ENCODE assay signal across 19 mouse cellular contexts in genomic region chr5:137303609-137304008, GRCm38 (mm10). TPM values are rescaled to one million over a fixed set of nuclear protein-coding genes. Genes with fewer than 3 reads are reported as not detected.
DNase-seq lines count a peak whose midpoint lies in the region; ATAC-seq lines count a peak whose summit lies in the region.
"Had no signal": no experiment of that assay in that cellular context is flagged by ENCODE, and none has a peak within 500 bp of the region (broad histone marks: within the 10 kb centered on the region; RNA-seq: fewer than 3 reads in every experiment).

No protein-coding gene starts in this region.

- H3K4me2 ChIP-seq in forebrain, embryonic 12.5 days = peak overlapping the region; percentile 4; the same call in 1 of the 2 replicates
- H3K4me2 ChIP-seq in forebrain, embryonic 11.5 days (ENCODE audit: low read depth, low read length, severe bottlenecking) = no peak overlapping the region
- H3K4me2 ChIP-seq in hindbrain, embryonic 16.5 days (ENCODE audit: low read length) = no peak overlapping the region
- peak overlapping the region; percentile 79 for H3K4me2 ChIP-seq in liver, embryonic 12.5 days
- peak overlapping the region; percentile 88 for H3K4me2 ChIP-seq in liver, embryonic 13.5 days

- H3K4me3 ChIP-seq in forebrain, embryonic 12.5 days (replicated peaks) = no peak overlapping the region
- H3K4me3 ChIP-seq in forebrain, embryonic 11.5 days (ENCODE audit: low read depth, low read length) = no peak overlapping the region
- H3K4me3 ChIP-seq in hindbrain, embryonic 10.5 days = no peak overlapping the region; the same call in 1 of the 2 replicates
- no peak overlapping the region for H3K4me3 ChIP-seq in hindbrain, embryonic 16.5 days (ENCODE audit: low read length)
- 0 out of 2 replicates have a peak overlapping the region, but pooled peaks have one; percentile 90 for H3K4me3 ChIP-seq in liver, embryonic 12.5 days
- H3K4me3 ChIP-seq in liver, embryonic 13.5 days (replicated peaks) = peak overlapping the region; percentile 98; the same call in 1 of the 2 replicates
- H3K4me3 ChIP-seq: heart, adult 2 months; megakaryocyte, embryonic 14.5 days had no signal

- H3K27me3 ChIP-seq in forebrain, embryonic 12.5 days = no peaks in the 10 kb centered on the region
- H3K27me3 ChIP-seq in forebrain, embryonic 11.5 days (ENCODE audit: control insufficient read depth, insufficient read depth, low read length) = no peaks in the 10 kb centered on the region
- no peaks in the 10 kb centered on the region for H3K27me3 ChIP-seq in hindbrain, embryonic 10.5 days (ENCODE audit: insufficient read depth, poor library complexity, severe bottlenecking)
- no peaks in the 10 kb centered on the region for H3K27me3 ChIP-seq in hindbrain, embryonic 16.5 days (replicated peaks; ENCODE audit: control insufficient read depth, insufficient read depth, low read length)
- H3K27me3 ChIP-seq in liver, embryonic 12.5 days (replicated peaks) = no peaks in the 10 kb centered on the region
- H3K27me3 ChIP-seq in liver, embryonic 13.5 days = no peaks in the 10 kb centered on the region
- H3K27me3 ChIP-seq: CH12.LX; megakaryocyte, embryonic 14.5 days had no signal

- H3K36me3 ChIP-seq in forebrain, embryonic 12.5 days (replicated peaks) = peaks cover 65% of the 10 kb centered on the region
- H3K36me3 ChIP-seq in forebrain, embryonic 11.5 days (ENCODE audit: control insufficient read depth, insufficient read depth, low read length) = peaks cover 25% of the 10 kb centered on the region
- H3K36me3 ChIP-seq in hindbrain, embryonic 10.5 days = peaks cover 77% of the 10 kb centered on the region
- peaks cover 37% of the 10 kb centered on the region for H3K36me3 ChIP-seq in hindbrain, embryonic 16.5 days (ENCODE audit: control insufficient read depth, insufficient read depth, low read length)
- H3K36me3 ChIP-seq in liver, embryonic 12.5 days = peaks cover 81% of the 10 kb centered on the region
- H3K36me3 ChIP-seq in liver, embryonic 13.5 days = peaks cover 80% of the 10 kb centered on the region

- no peaks in the 10 kb centered on the region for H3K9me3 ChIP-seq in forebrain, embryonic 12.5 days
- H3K9me3 ChIP-seq in forebrain, embryonic 11.5 days (ENCODE audit: control insufficient read depth, low read length) = no peaks in the 10 kb centered on the region
- peaks cover 2% of the 10 kb centered on the region; the same call in 1 of the 2 replicates for H3K9me3 ChIP-seq in hindbrain, embryonic 10.5 days
- no peaks in the 10 kb centered on the region for H3K9me3 ChIP-seq in hindbrain, embryonic 16.5 days (ENCODE audit: control insufficient read depth, low read length)
- H3K9me3 ChIP-seq in liver, embryonic 12.5 days (replicated peaks) = no peaks in the 10 kb centered on the region
- H3K9me3 ChIP-seq in liver, embryonic 13.5 days (replicated peaks) = no peaks in the 10 kb centered on the region
- H3K9me3 ChIP-seq: megakaryocyte, embryonic 14.5 days had no signal

- 82% methylated on average over 4 of the region's 4 CpGs for WGBS in forebrain, embryonic 12.5 days
- 82% methylated on average over 4 of the region's 4 CpGs for WGBS in forebrain, embryonic 11.5 days
- 94% methylated on average over 4 of the region's 4 CpGs for WGBS in hindbrain, embryonic 10.5 days
- 87% methylated on average over 4 of the region's 4 CpGs for WGBS in hindbrain, embryonic 16.5 days
- WGBS in liver, embryonic 12.5 days (ENCODE audit: insufficient replicate concordance) = 17% methylated on average over 4 of the region's 4 CpGs
- 22% methylated on average over 4 of the region's 4 CpGs for WGBS in liver, embryonic 13.5 days (ENCODE audit: insufficient replicate concordance)

- H3K27ac ChIP-seq in forebrain, embryonic 12.5 days = 0 out of 2 replicates have a peak overlapping the region, but pooled peaks have one; percentile 8
- no peak overlapping the region for H3K27ac ChIP-seq in forebrain, embryonic 11.5 days (ENCODE audit: low read depth, low read length)
- 0 out of 2 replicates have a peak overlapping the region, but pooled peaks have one; percentile 2 for H3K27ac ChIP-seq in hindbrain, embryonic 10.5 days
- H3K27ac ChIP-seq in hindbrain, embryonic 16.5 days (ENCODE audit: low read depth, low read length) = no peak overlapping the region
- H3K27ac ChIP-seq in liver, embryonic 12.5 days = peak overlapping the region; percentile 62
- peak overlapping the region; percentile 94; the same call in 1 of the 2 replicates for H3K27ac ChIP-seq in liver, embryonic 13.5 days
- H3K27ac ChIP-seq: heart, adult 2 months had no signal

- no peak overlapping the region for H3K9ac ChIP-seq in forebrain, embryonic 12.5 days
- H3K9ac ChIP-seq in forebrain, embryonic 11.5 days (ENCODE audit: low read length) = no peak overlapping the region
- no peak overlapping the region for H3K9ac ChIP-seq in hindbrain, embryonic 16.5 days (ENCODE audit: low read depth, low read length)
- H3K9ac ChIP-seq in liver, embryonic 12.5 days = peak overlapping the region; percentile 52; the same call in 1 of the 2 replicates
- H3K9ac ChIP-seq in liver, embryonic 13.5 days = peak overlapping the region; percentile 99; the same call in 1 of the 2 replicates

- no peak for DNase-seq in forebrain, embryonic 11.5 days (ENCODE audit: low spot score)
- no peak for DNase-seq in hindbrain, embryonic 10.5 days (ENCODE audit: low spot score)
- no peak for DNase-seq in liver
- no peak for DNase-seq in liver, embryonic 13.5 days
- no peak for DNase-seq in right cerebral cortex, adult 2 months (ENCODE audit: low spot score in 2 of 2)
- DNase-seq: adrenal gland, adult 8-10 months; cerebellum, postnatal 10 days; heart, adult 2 months; kidney, adult 18-20 months; kidney, postnatal 14 days; layer of hippocampus, adult 9-11 months; lung, postnatal 14 days; retina, postnatal 1 day; thymus, adult 2 months had no signal

- H3K4me1 ChIP-seq in forebrain, embryonic 12.5 days = peaks cover 40% of the 10 kb centered on the region
- peaks cover 8% of the 10 kb centered on the region for H3K4me1 ChIP-seq in forebrain, embryonic 11.5 days (replicated peaks; ENCODE audit: control insufficient read depth, insufficient read depth, low read length)
- H3K4me1 ChIP-seq in hindbrain, embryonic 10.5 days (replicated peaks) = peaks cover 32% of the 10 kb centered on the region
- peaks cover 33% of the 10 kb centered on the region for H3K4me1 ChIP-seq in hindbrain, embryonic 16.5 days (ENCODE audit: control insufficient read depth, insufficient read depth, low read depth, low read length)
- H3K4me1 ChIP-seq in liver, embryonic 12.5 days = peaks cover 53% of the 10 kb centered on the region
- peaks cover 53% of the 10 kb centered on the region for H3K4me1 ChIP-seq in liver, embryonic 13.5 days (replicated peaks)

- ATAC-seq in forebrain, embryonic 12.5 days (ENCODE audit: low FRiP score) = no peak
- no peak for ATAC-seq in forebrain, embryonic 11.5 days (replicated peaks; ENCODE audit: low FRiP score)
- ATAC-seq in hindbrain, embryonic 16.5 days = no peak
- no peak for ATAC-seq in liver, embryonic 12.5 days
- ATAC-seq in liver, embryonic 13.5 days (ENCODE audit: low read depth) = no peak; the same call in 1 of the 2 replicates

RNA-seq across cellular contexts. Expression of gene Srrt, which starts 3.9 kb away (rescaled TPM):
- 184 and 198 TPM in 2 replicates for polyA plus RNA-seq in forebrain, embryonic 12.5 days (2016; fragmentation: Nextera tagmentation; extraction: Ambion mirVana)
- polyA plus RNA-seq in forebrain, embryonic 11.5 days (2014; fragmentation: Nextera tagmentation; extraction: Ambion mirVana) = 190 TPM in 2 replicates
- 175 and 186 TPM in 2 replicates for polyA plus RNA-seq in hindbrain, embryonic 10.5 days (2016; fragmentation: Nextera tagmentation; extraction: Ambion mirVana)
- 88.1 and 100 TPM in 2 replicates for polyA plus RNA-seq in hindbrain, embryonic 16.5 days (2015; fragmentation: Nextera tagmentation; extraction: Ambion mirVana)
- polyA plus RNA-seq in liver, embryonic 12.5 days (2016; fragmentation: Nextera tagmentation; extraction: Ambion mirVana) = 125 and 128 TPM in 2 replicates
- 86.7 and 102 TPM in 2 replicates for polyA plus RNA-seq in liver, embryonic 13.5 days (2015; fragmentation: Nextera tagmentation; extraction: Ambion mirVana)

RNA-seq across cellular contexts. Expression of gene Ufsp1, which starts 9.2 kb away (rescaled TPM):
- polyA plus RNA-seq in forebrain, embryonic 12.5 days (2016; fragmentation: Nextera tagmentation; extraction: Ambion mirVana) = 6.0 and 7.2 TPM in 2 replicates
- 6.8 and 8.0 TPM in 2 replicates for polyA plus RNA-seq in forebrain, embryonic 11.5 days (2014; fragmentation: Nextera tagmentation; extraction: Ambion mirVana)
- 10.6 and 12.2 TPM in 2 replicates for polyA plus RNA-seq in hindbrain, embryonic 10.5 days (2016; fragmentation: Nextera tagmentation; extraction: Ambion mirVana)
- polyA plus RNA-seq in hindbrain, embryonic 16.5 days (2015; fragmentation: Nextera tagmentation; extraction: Ambion mirVana) = 25.5 and 29.6 TPM in 2 replicates
- polyA plus RNA-seq in liver, embryonic 12.5 days (2016; fragmentation: Nextera tagmentation; extraction: Ambion mirVana) = 11.9 and 12.5 TPM in 2 replicates
- 8.4 TPM in 2 replicates for polyA plus RNA-seq in liver, embryonic 13.5 days (2015; fragmentation: Nextera tagmentation; extraction: Ambion mirVana)

RNA-seq across cellular contexts. Expression of gene Trip6, which starts 10.6 kb away (rescaled TPM):
- 41.3 and 43.9 TPM in 2 replicates for polyA plus RNA-seq in forebrain, embryonic 12.5 days (2016; fragmentation: Nextera tagmentation; extraction: Ambion mirVana)
- polyA plus RNA-seq in forebrain, embryonic 11.5 days (2014; fragmentation: Nextera tagmentation; extraction: Ambion mirVana) = 50.1 and 56.7 TPM in 2 replicates
- 53.9 and 57.2 TPM in 2 replicates for polyA plus RNA-seq in hindbrain, embryonic 10.5 days (2016; fragmentation: Nextera tagmentation; extraction: Ambion mirVana)
- 13.2 and 17.3 TPM in 2 replicates for polyA plus RNA-seq in hindbrain, embryonic 16.5 days (2015; fragmentation: Nextera tagmentation; extraction: Ambion mirVana)
- polyA plus RNA-seq in liver, embryonic 12.5 days (2016; fragmentation: Nextera tagmentation; extraction: Ambion mirVana) = 16.8 and 18.7 TPM in 2 replicates
- 10.1 and 10.6 TPM in 2 replicates for polyA plus RNA-seq in liver, embryonic 13.5 days (2015; fragmentation: Nextera tagmentation; extraction: Ambion mirVana)

RNA-seq across cellular contexts. Expression of gene Ache, which starts 16.3 kb away (rescaled TPM):
- 3.1 and 3.6 TPM in 2 replicates for polyA plus RNA-seq in forebrain, embryonic 12.5 days (2016; fragmentation: Nextera tagmentation; extraction: Ambion mirVana)
- polyA plus RNA-seq in forebrain, embryonic 11.5 days (2014; fragmentation: Nextera tagmentation; extraction: Ambion mirVana) = 3.0 and 3.7 TPM in 2 replicates
- 5.9 and 7.1 TPM in 2 replicates for polyA plus RNA-seq in hindbrain, embryonic 10.5 days (2016; fragmentation: Nextera tagmentation; extraction: Ambion mirVana)
- polyA plus RNA-seq in hindbrain, embryonic 16.5 days (2015; fragmentation: Nextera tagmentation; extraction: Ambion mirVana) = 86.8 and 102 TPM in 2 replicates
- 23.4 and 26.2 TPM in 2 replicates for polyA plus RNA-seq in liver, embryonic 12.5 days (2016; fragmentation: Nextera tagmentation; extraction: Ambion mirVana)
- 15.9 and 16.6 TPM in 2 replicates for polyA plus RNA-seq in liver, embryonic 13.5 days (2015; fragmentation: Nextera tagmentation; extraction: Ambion mirVana)

RNA-seq across cellular contexts. Expression of gene Slc12a9, which starts 29.8 kb away (rescaled TPM):
- 17.3 and 17.4 TPM in 2 replicates for polyA plus RNA-seq in forebrain, embryonic 12.5 days (2016; fragmentation: Nextera tagmentation; extraction: Ambion mirVana)
- 9.9 and 10.5 TPM in 2 replicates for polyA plus RNA-seq in forebrain, embryonic 11.5 days (2014; fragmentation: Nextera tagmentation; extraction: Ambion mirVana)
- polyA plus RNA-seq in hindbrain, embryonic 10.5 days (2016; fragmentation: Nextera tagmentation; extraction: Ambion mirVana) = 14.2 and 17.2 TPM in 2 replicates
- polyA plus RNA-seq in hindbrain, embryonic 16.5 days (2015; fragmentation: Nextera tagmentation; extraction: Ambion mirVana) = 24.5 and 26.7 TPM in 2 replicates
- 5.0 and 5.8 TPM in 2 replicates for polyA plus RNA-seq in liver, embryonic 12.5 days (2016; fragmentation: Nextera tagmentation; extraction: Ambion mirVana)
- polyA plus RNA-seq in liver, embryonic 13.5 days (2015; fragmentation: Nextera tagmentation; extraction: Ambion mirVana) = 2.8 and 3.2 TPM in 2 replicates

Comparison
In these comparisons a context has a peak if more than half of its experiments do, and no peak if none do; other contexts are left out.
1. H3K27ac ChIP-seq: peak in forebrain, embryonic 12.5 days (single experiment), hindbrain, embryonic 10.5 days (single experiment), liver, embryonic 12.5 days (single experiment) and liver, embryonic 13.5 days (single experiment); none in forebrain, embryonic 11.5 days (single experiment) and hindbrain, embryonic 16.5 days (single experiment).
2. H3K4me2 ChIP-seq: peak in forebrain, embryonic 12.5 days (single experiment), liver, embryonic 12.5 days (single experiment) and liver, embryonic 13.5 days (single experiment); none in forebrain, embryonic 11.5 days (single experiment) and hindbrain, embryonic 16.5 days (single experiment).
3. H3K4me3 ChIP-seq: peak in liver, embryonic 12.5 days (single experiment) and liver, embryonic 13.5 days (single experiment); none in forebrain, embryonic 12.5 days (single experiment), forebrain, embryonic 11.5 days (single experiment), hindbrain, embryonic 10.5 days (single experiment) and hindbrain, embryonic 16.5 days (single experiment).
4. H3K9ac ChIP-seq: peak in liver, embryonic 12.5 days (single experiment) and liver, embryonic 13.5 days (single experiment); none in forebrain, embryonic 12.5 days (single experiment), forebrain, embryonic 11.5 days (single experiment) and hindbrain, embryonic 16.5 days (single experiment).